20 mouse cellular contexts compared by ENCODE assay signal in the genomic region with DNA sequence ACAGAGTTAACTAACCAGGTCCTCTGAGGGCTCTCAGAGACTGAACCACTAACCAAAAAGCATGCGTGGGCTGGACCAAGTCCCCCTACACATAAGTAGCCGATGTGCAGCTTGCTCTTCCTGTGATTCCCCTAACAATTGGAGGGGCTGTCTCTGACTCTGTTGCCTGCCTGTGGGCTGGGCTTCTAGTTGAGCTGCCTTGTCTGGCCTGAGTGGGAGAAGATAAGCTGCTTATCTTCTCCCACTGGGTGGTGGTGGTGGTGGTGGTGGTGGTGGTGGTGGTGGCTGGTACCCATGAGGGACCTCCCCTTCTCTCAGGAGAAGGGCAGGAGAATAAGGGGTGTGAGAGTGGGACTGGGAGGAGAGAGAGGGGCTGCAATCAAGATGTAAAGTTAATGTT. TPM values are rescaled to one million over a fixed set of nuclear protein-coding genes. Genes with fewer than 3 reads are reported as not detected.
DNase-seq lines count a peak whose midpoint lies in the region; ATAC-seq and TF ChIP-seq lines count a peak whose summit lies in the region.
"Had no signal": no experiment of that assay in that cellular context is flagged by ENCODE, and none has a peak within 500 bp of the region (broad histone marks: within the 10 kb centered on the region; RNA-seq: fewer than 3 reads in every experiment).

No protein-coding gene starts in this region.

- 6% methylated on average over 2 of the region's 2 CpGs for WGBS in liver, embryonic 13.5 days (ENCODE audit: insufficient replicate concordance)
- 61% methylated on average over 2 of the region's 2 CpGs for WGBS in lung, adult 2 months

- peaks cover 35% of the 10 kb centered on the region for H3K4me1 ChIP-seq in liver, embryonic 13.5 days (replicated peaks)
- H3K4me1 ChIP-seq in lung, adult 2 months (ENCODE audit: control insufficient read depth, insufficient read depth, low read length): no peaks in the 10 kb centered on the region
- H3K4me1 ChIP-seq: forebrain, embryonic 15.5 days; hindbrain, embryonic 10.5 days; midbrain, embryonic 15.5 days had no signal

- peak overlapping the region; percentile 69 for H3K4me2 ChIP-seq in liver, embryonic 13.5 days
- H3K4me2 ChIP-seq: forebrain, embryonic 15.5 days; midbrain, embryonic 15.5 days had no signal

- peak overlapping the region; percentile 68 for H3K9ac ChIP-seq in liver, embryonic 13.5 days
- H3K9ac ChIP-seq: forebrain, embryonic 15.5 days; midbrain, embryonic 15.5 days had no signal

- H3K27me3 ChIP-seq in liver, embryonic 13.5 days: no peaks in the 10 kb centered on the region
- H3K27me3 ChIP-seq: CH12.LX; forebrain, embryonic 15.5 days; midbrain, embryonic 15.5 days; Patski had no signal

- ATAC-seq in common myeloid progenitor, adult 5-6 weeks (replicated peaks; ENCODE audit: low read depth, poor library complexity, severe bottlenecking): peak; percentile 77; the same call in 1 of the 2 replicates
- peak; percentile 99 for ATAC-seq in liver, embryonic 13.5 days (ENCODE audit: low read depth)
- ATAC-seq: forebrain, embryonic 15.5 days; midbrain, embryonic 15.5 days; Patski had no signal

- no peaks in the 10 kb centered on the region for H3K36me3 ChIP-seq in liver, embryonic 13.5 days
- H3K36me3 ChIP-seq: forebrain, embryonic 15.5 days; hindbrain, embryonic 10.5 days; midbrain, embryonic 15.5 days had no signal

- DNase-seq in spleen, postnatal 10 days (ENCODE audit: low spot score in 2 of 2): peak; percentile 29 to 31
- no peak for DNase-seq in spleen, adult 18-20 months
- DNase-seq in liver, embryonic 13.5 days: peak; percentile 69
- DNase-seq in yolk sac, embryonic 10.5 days (ENCODE audit: low spot score): peak; percentile 25
- DNase-seq in ovary, postnatal 14 days (ENCODE audit: low spot score): no peak
- DNase-seq in lung, adult 2 months: no peak
- DNase-seq: cerebellum, adult 18-20 months; kidney, adult 2 months; kidney, postnatal 4 days; layer of hippocampus, postnatal 36 days; lung, adult 18-20 months; lung, postnatal 4 days; right cerebral cortex, postnatal 25 days; thymus, postnatal 14 days had no signal

- no peaks in the 10 kb centered on the region for H3K9me3 ChIP-seq in liver, embryonic 13.5 days (replicated peaks)
- H3K9me3 ChIP-seq: forebrain, embryonic 15.5 days; hindbrain, embryonic 10.5 days; midbrain, embryonic 15.5 days had no signal

- no peak for TF ChIP-seq POLR2A in lung, adult 2 months (IDR thresholded peaks at IDR 0.05; ENCODE audit: borderline replicate concordance, extremely low read depth, low read depth, low read length)

- peak overlapping the region; percentile 45 for H3K4me3 ChIP-seq in liver, embryonic 13.5 days (replicated peaks)
- no peak overlapping the region for H3K4me3 ChIP-seq in lung, adult 2 months (replicated peaks; ENCODE audit: extremely low read depth, low read depth, low read length)
- H3K4me3 ChIP-seq: forebrain, embryonic 15.5 days; hindbrain, embryonic 10.5 days; midbrain, embryonic 15.5 days had no signal

- H3K27ac ChIP-seq in liver, embryonic 13.5 days: peak overlapping the region; percentile 91
- H3K27ac ChIP-seq: forebrain, embryonic 15.5 days; hindbrain, embryonic 10.5 days; midbrain, embryonic 15.5 days had no signal

- no peak for TF ChIP-seq CTCF in lung, adult 2 months (IDR thresholded peaks at IDR 0.05; ENCODE audit: insufficient read depth, low read length)

RNA-seq across cellular contexts. Expression of gene Rbks, which starts 11.4 kb away (rescaled TPM):
- 9.6 and 16.8 TPM in 2 replicates for total RNA-seq in common myeloid progenitor, adult 5-6 weeks (2017)
- polyA plus RNA-seq in liver, embryonic 13.5 days (2015; fragmentation: Nextera tagmentation; extraction: Ambion mirVana): 21.2 and 22.9 TPM in 2 replicates
- polyA plus RNA-seq in lung, adult 2 months (2012; rRNA removed): 3.2 and 4.1 TPM in 2 replicates

RNA-seq across cellular contexts. Expression of gene Babam2, which starts 11.4 kb away (rescaled TPM):
- 38.9 and 60.6 TPM in 2 replicates for total RNA-seq in common myeloid progenitor, adult 5-6 weeks (2017)
- polyA plus RNA-seq in liver, embryonic 13.5 days (2015; fragmentation: Nextera tagmentation; extraction: Ambion mirVana): 37.1 and 43.2 TPM in 2 replicates
- polyA plus RNA-seq in lung, adult 2 months (2012; rRNA removed): 19.6 and 23.6 TPM in 2 replicates

Comparison
In these comparisons a context has a peak if more than half of its experiments do, and no peak if none do; other contexts are left out.
1. DNase-seq: peak in spleen, postnatal 10 days (2 of 2), liver, embryonic 13.5 days (single experiment) and yolk sac, embryonic 10.5 days (single experiment); none in spleen, adult 18-20 months (0 of 2), ovary, postnatal 14 days (single experiment) and lung, adult 2 months (single experiment).